Mouse (Mus musculus) embryonic facial prominence, embryonic 14.5 days (tissue): Measurements from ENCODE around the gene Hao2. TPM values are rescaled to one million over a fixed set of nuclear protein-coding genes. Genes with fewer than 3 reads are reported as not detected.

Experiments used
- ATAC-seq: fragments of 200-750 bp; cut with Nextera tagmentation; 2 replicates; pipeline ENCODE4 v1.8.0; 2017; ENCODE audit warnings: low read depth, moderate number of reproducible peaks, moderate TSS enrichment
- DNase-seq: peaks from one replicate; pipeline ENCODE4 v3.0.0-alpha.2; 2015; ENCODE audit warnings: low spot score
- H3K27ac ChIP-seq: fragments of 300-500 bp; sonication (generic); replicated peaks from 2 replicates; pipeline ENCODE4 v1.5.1; 2014; ENCODE audit warnings: low read depth, mild to moderate bottlenecking, low read length, moderate library complexity
- H3K27me3 ChIP-seq: fragments of 300-500 bp; sonication (generic); replicated peaks from 2 replicates; pipeline ENCODE4 v1.6.1; 2014; ENCODE audit warnings: low read length; ENCODE audit not compliant: control insufficient read depth, insufficient read depth
- H3K36me3 ChIP-seq: fragments of 300-500 bp; sonication (generic); 2 replicates; pipeline ENCODE4 v1.6.1; 2014; ENCODE audit warnings: low read length, mixed read lengths; ENCODE audit not compliant: control insufficient read depth, insufficient read depth
- H3K4me1 ChIP-seq: fragments of 300-500 bp; sonication (generic); 2 replicates; pipeline ENCODE4 v1.6.1; 2014; ENCODE audit warnings: antibody characterized with exemption, low read length; ENCODE audit not compliant: control insufficient read depth, insufficient read depth
- H3K4me2 ChIP-seq: fragments of 300-500 bp; sonication (generic); 2 replicates; pipeline ENCODE4 v1.6.1; 2014; ENCODE audit warnings: low read depth, mild to moderate bottlenecking, low read length, moderate library complexity, mixed read lengths
- H3K4me3 ChIP-seq: fragments of 300-500 bp; sonication (generic); 2 replicates; pipeline ENCODE4 v1.5.1; 2014; ENCODE audit warnings: low read depth, mild to moderate bottlenecking, low read length
- H3K9ac ChIP-seq: fragments of 300-500 bp; sonication (generic); 2 replicates; pipeline ENCODE4 v1.6.1; 2014; ENCODE audit warnings: low read depth, mild to moderate bottlenecking, low read length, moderate library complexity, mixed read lengths
- H3K9me3 ChIP-seq: fragments of 300-500 bp; sonication (generic); 2 replicates; pipeline ENCODE4 v1.6.1; 2016; ENCODE audit warnings: low read length; ENCODE audit not compliant: control insufficient read depth
- WGBS: fragments of 180-500 bp; shearing (Covaris S2); extraction: QIAGEN DNeasy Blood & Tissue Kit; methylation state at CpG from one replicate; pipeline ENCODE4 v1.1.7; 2014; 5-methylcytosine and 5-hydroxymethylcytosine counted together
- polyA plus RNA-seq: library from polyadenylated mRNA; unstranded; fragments of >200 nt; fragmentation: Nextera tagmentation; extraction: Ambion mirVana; gene quantifications from 2 replicates; pipeline ENCODE4 v1.2.1, GENCODE M21; 2014

Hao2 gene
- polyA plus RNA-seq, 1 experiment from 2014 or later: not detected

- Histone ChIP-seq H3K9me3 (no peaks in the 10 kb centered on the region), H3K27me3 (no peaks in the 10 kb centered on the region), H3K4me2 (no peak overlapping the region), H3K36me3 (no peaks in the 10 kb centered on the region), H3K9ac (no peak overlapping the region), H3K27ac (no peak overlapping the region), H3K4me3 (no peak overlapping the region), H3K4me1 (no peaks in the 10 kb centered on the region)
- DNase-seq (no peak), ATAC-seq (no peak)
- 96% methylated on average over 3 of the region's 3 CpGs for WGBS
Observed at GRCm38 (mm10) chr3:98853051-98853450, 40.0 kb downstream of the Hao2 start.

GRCm38 (mm10) chr3:98852631-98853030 lies 40.4 kb downstream of the Hao2 start:
- H3K36me3 ChIP-seq: no peaks in the 10 kb centered on the region
- no peaks in the 10 kb centered on the region for H3K4me1 ChIP-seq
- no peaks in the 10 kb centered on the region for H3K27me3 ChIP-seq
- ATAC-seq (no peak), DNase-seq (no peak)
- H3K27ac ChIP-seq: no peak overlapping the region
- no peak overlapping the region for H3K9ac ChIP-seq
- no peak overlapping the region for H3K4me2 ChIP-seq
- H3K4me3 ChIP-seq: no peak overlapping the region
- H3K9me3 ChIP-seq: no peaks in the 10 kb centered on the region
- 84% methylated on average over 6 of the region's 6 CpGs for WGBS

GRCm38 (mm10) chr3:98851853-98852252 lies 41.2 kb downstream of the Hao2 start:
- ATAC-seq: no peak
- no peaks in the 10 kb centered on the region for H3K36me3 ChIP-seq
- WGBS: 81% methylated on average over 2 of the region's 2 CpGs

GRCm38 (mm10) chr3:98850262-98850661 lies 42.8 kb downstream of the Hao2 start:
- Histone ChIP-seq H3K36me3 (no peaks in the 10 kb centered on the region), H3K9me3 (no peaks in the 10 kb centered on the region), H3K4me1 (no peaks in the 10 kb centered on the region), H3K9ac (no peak overlapping the region), H3K27me3 (no peaks in the 10 kb centered on the region), H3K4me3 (no peak overlapping the region), H3K4me2 (no peak overlapping the region), H3K27ac (no peak overlapping the region)
- 75% methylated on average over 5 of the region's 5 CpGs for WGBS
- ATAC-seq (no peak), DNase-seq (no peak)

More at GRCm38 (mm10) chr3:98851853-98852252, 41.2 kb downstream of the Hao2 start:
- Histone ChIP-seq H3K9ac (no peak overlapping the region), H3K4me1 (no peaks in the 10 kb centered on the region), H3K4me3 (no peak overlapping the region), H3K27me3 (no peaks in the 10 kb centered on the region), H3K4me2 (no peak overlapping the region), H3K27ac (no peak overlapping the region), H3K9me3 (no peaks in the 10 kb centered on the region)
- no peak for DNase-seq

- H3K27me3 ChIP-seq: no peaks in the 10 kb centered on the region
- no peak overlapping the region for H3K9ac ChIP-seq
- no peak overlapping the region for H3K27ac ChIP-seq
- H3K36me3 ChIP-seq: no peaks in the 10 kb centered on the region
- no peak overlapping the region for H3K4me3 ChIP-seq
- H3K4me2 ChIP-seq: no peak overlapping the region
- DNase-seq (no peak), ATAC-seq (no peak)
- no peaks in the 10 kb centered on the region for H3K9me3 ChIP-seq
- no peaks in the 10 kb centered on the region for H3K4me1 ChIP-seq
- WGBS: 80% methylated on average over 1 of the region's 1 CpGs
Observed at GRCm38 (mm10) chr3:98848898-98849297, 44.1 kb downstream of the Hao2 start.

Other genes with a start within 250 kb of the Hao2 start
- gene Hsd3b2, start 168.7 kb downstream of the Hao2 start, polyA plus RNA-seq: 0.05 TPM in 1 of 2 replicates, not detected in the other
- not detected in 2 replicates for gene Hsd3b3, start 130.1 kb downstream of the Hao2 start, polyA plus RNA-seq
- gene Hsd3b6, start 78.8 kb downstream of the Hao2 start, polyA plus RNA-seq: 1.3 and 2.7 TPM in 2 replicates
- gene Hsd3b1, start 33.4 kb downstream of the Hao2 start, polyA plus RNA-seq: not detected in 2 replicates
- gene Wars2, start 247.8 kb upstream of the Hao2 start, polyA plus RNA-seq: 10.1 and 10.4 TPM in 2 replicates